Mouse (Mus musculus): ENCODE results near the gene Syn3. TPM values are rescaled to one million over a fixed set of nuclear protein-coding genes. Genes with fewer than 3 reads are reported as not detected.

Syn3 gene
- polyA plus RNA-seq, 1 experiment from 2014 or later, result 8.5 TPM

GRCm38 (mm10) chr10:86492089-86492907 lies 6.4 kb downstream of the Syn3 start:
- DNase-seq (ENCODE audit: low spot score) (peak; percentile 94), ATAC-seq (peak; percentile 94)
- H3K4me3 ChIP-seq (ENCODE audit: low read depth, low read length), result peak overlapping the region; percentile 26
- no peaks in the 10 kb centered on the region; the same call in 1 of the 2 replicates for H3K4me1 ChIP-seq (ENCODE audit: control insufficient read depth, insufficient read depth, low read length)
- H3K9me3 ChIP-seq (replicated peaks; ENCODE audit: control insufficient read depth, low read length), result no peaks in the 10 kb centered on the region
- no peaks in the 10 kb centered on the region for H3K36me3 ChIP-seq (ENCODE audit: control insufficient read depth, insufficient read depth, low read length)
- 44% methylated on average over 2 of the region's 2 CpGs for WGBS
- no peaks in the 10 kb centered on the region for H3K27me3 ChIP-seq (replicated peaks; ENCODE audit: control insufficient read depth, insufficient read depth, low read length)
- H3K4me2 ChIP-seq (ENCODE audit: low read length), result peak overlapping the region; percentile 49
- peak overlapping the region; percentile 76 for H3K27ac ChIP-seq (ENCODE audit: low read depth, low read length)
- H3K9ac ChIP-seq (ENCODE audit: low read length), result peak overlapping the region; percentile 62; the same call in 1 of the 2 replicates

GRCm38 (mm10) chr10:86491316-86492088 lies 7.2 kb downstream of the Syn3 start:
- Histone ChIP-seq H3K36me3 (ENCODE audit: control insufficient read depth, insufficient read depth, low read length) (no peaks in the 10 kb centered on the region), H3K27me3 (replicated peaks; ENCODE audit: control insufficient read depth, insufficient read depth, low read length) (no peaks in the 10 kb centered on the region), H3K27ac (ENCODE audit: low read depth, low read length) (peak overlapping the region; percentile 76), H3K4me1 (ENCODE audit: control insufficient read depth, insufficient read depth, low read length) (no peaks in the 10 kb centered on the region; the same call in 1 of the 2 replicates), H3K9me3 (replicated peaks; ENCODE audit: control insufficient read depth, low read length) (no peaks in the 10 kb centered on the region), H3K4me3 (ENCODE audit: low read depth, low read length) (peak overlapping the region; percentile 26), H3K9ac (ENCODE audit: low read length) (peak overlapping the region; percentile 62), H3K4me2 (ENCODE audit: low read length) (peak overlapping the region; percentile 49)
- DNase-seq (ENCODE audit: low spot score) (peak; percentile 71), ATAC-seq (peak; percentile 92)
- WGBS, result 1% methylated on average over 3 of the region's 3 CpGs

- Histone ChIP-seq H3K27me3 (replicated peaks; ENCODE audit: control insufficient read depth, insufficient read depth, low read length) (no peaks in the 10 kb centered on the region), H3K9me3 (replicated peaks; ENCODE audit: control insufficient read depth, low read length) (no peaks in the 10 kb centered on the region), H3K36me3 (ENCODE audit: control insufficient read depth, insufficient read depth, low read length) (no peaks in the 10 kb centered on the region), H3K27ac (ENCODE audit: low read depth, low read length) (no peak overlapping the region), H3K4me2 (ENCODE audit: low read length) (no peak overlapping the region), H3K4me1 (ENCODE audit: control insufficient read depth, insufficient read depth, low read length) (no peaks in the 10 kb centered on the region; the same call in 1 of the 2 replicates), H3K9ac (ENCODE audit: low read length) (no peak overlapping the region), H3K4me3 (ENCODE audit: low read depth, low read length) (no peak overlapping the region)
- DNase-seq (ENCODE audit: low spot score) (no peak), ATAC-seq (no peak)
- 89% methylated on average over 5 of the region's 5 CpGs for WGBS
These were observed 10.2 kb downstream of the Syn3 start for GRCm38 (mm10) chr10:86488544-86488943.

- H3K4me3 ChIP-seq (ENCODE audit: low read depth, low read length), result no peak overlapping the region
- no peaks in the 10 kb centered on the region for H3K9me3 ChIP-seq (replicated peaks; ENCODE audit: control insufficient read depth, low read length)
- WGBS, result 59% methylated on average over 4 of the region's 4 CpGs
- H3K4me1 ChIP-seq (ENCODE audit: control insufficient read depth, insufficient read depth, low read length), result no peaks in the 10 kb centered on the region; the same call in 1 of the 2 replicates
- ATAC-seq, result no peak
- no peak overlapping the region for H3K27ac ChIP-seq (ENCODE audit: low read depth, low read length)
- no peaks in the 10 kb centered on the region for H3K36me3 ChIP-seq (ENCODE audit: control insufficient read depth, insufficient read depth, low read length)
- no peaks in the 10 kb centered on the region for H3K27me3 ChIP-seq (replicated peaks; ENCODE audit: control insufficient read depth, insufficient read depth, low read length)
- H3K4me2 ChIP-seq (ENCODE audit: low read length), result no peak overlapping the region
- no peak for DNase-seq (ENCODE audit: low spot score)
- H3K9ac ChIP-seq (ENCODE audit: low read length), result no peak overlapping the region
These were observed 12.7 kb downstream of the Syn3 start for GRCm38 (mm10) chr10:86485971-86486370.

GRCm38 (mm10) chr10:86483968-86484367 lies 14.7 kb downstream of the Syn3 start:
- Histone ChIP-seq H3K4me2 (ENCODE audit: low read length) (no peak overlapping the region), H3K4me3 (ENCODE audit: low read depth, low read length) (no peak overlapping the region), H3K9me3 (replicated peaks; ENCODE audit: control insufficient read depth, low read length) (no peaks in the 10 kb centered on the region), H3K9ac (ENCODE audit: low read length) (no peak overlapping the region), H3K4me1 (ENCODE audit: control insufficient read depth, insufficient read depth, low read length) (no peaks in the 10 kb centered on the region), H3K27ac (ENCODE audit: low read depth, low read length) (no peak overlapping the region), H3K27me3 (replicated peaks; ENCODE audit: control insufficient read depth, insufficient read depth, low read length) (no peaks in the 10 kb centered on the region), H3K36me3 (ENCODE audit: control insufficient read depth, insufficient read depth, low read length) (no peaks in the 10 kb centered on the region)
- WGBS, result 19% methylated on average over 3 of the region's 3 CpGs
- ATAC-seq, result no peak
- no peak for DNase-seq (ENCODE audit: low spot score)

- no peaks in the 10 kb centered on the region for H3K4me1 ChIP-seq (ENCODE audit: control insufficient read depth, insufficient read depth, low read length)
- no peak for DNase-seq (ENCODE audit: low spot score)
- 53% methylated on average over 1 of the region's 1 CpGs for WGBS
- H3K27me3 ChIP-seq (replicated peaks; ENCODE audit: control insufficient read depth, insufficient read depth, low read length), result no peaks in the 10 kb centered on the region
- H3K27ac ChIP-seq (ENCODE audit: low read depth, low read length), result no peak overlapping the region
- no peak overlapping the region for H3K9ac ChIP-seq (ENCODE audit: low read length)
- H3K9me3 ChIP-seq (replicated peaks; ENCODE audit: control insufficient read depth, low read length), result no peaks in the 10 kb centered on the region
- no peak overlapping the region for H3K4me3 ChIP-seq (ENCODE audit: low read depth, low read length)
- ATAC-seq, result no peak
- no peak overlapping the region for H3K4me2 ChIP-seq (ENCODE audit: low read length)
- H3K36me3 ChIP-seq (ENCODE audit: control insufficient read depth, insufficient read depth, low read length), result no peaks in the 10 kb centered on the region
These were observed 16.2 kb downstream of the Syn3 start for GRCm38 (mm10) chr10:86482496-86482895.

- Histone ChIP-seq H3K9ac (ENCODE audit: low read length) (no peak overlapping the region), H3K9me3 (replicated peaks; ENCODE audit: control insufficient read depth, low read length) (no peaks in the 10 kb centered on the region), H3K36me3 (ENCODE audit: control insufficient read depth, insufficient read depth, low read length) (no peaks in the 10 kb centered on the region), H3K4me2 (ENCODE audit: low read length) (no peak overlapping the region), H3K4me3 (ENCODE audit: low read depth, low read length) (no peak overlapping the region), H3K4me1 (ENCODE audit: control insufficient read depth, insufficient read depth, low read length) (no peaks in the 10 kb centered on the region), H3K27me3 (replicated peaks; ENCODE audit: control insufficient read depth, insufficient read depth, low read length) (no peaks in the 10 kb centered on the region), H3K27ac (ENCODE audit: low read depth, low read length) (no peak overlapping the region)
- ATAC-seq (no peak), DNase-seq (ENCODE audit: low spot score) (no peak)
- 91% methylated on average over 6 of the region's 6 CpGs for WGBS
These were observed 18.0 kb downstream of the Syn3 start for GRCm38 (mm10) chr10:86480711-86481110.

GRCm38 (mm10) chr10:86479718-86480121 lies 19.0 kb downstream of the Syn3 start:
- peak; percentile 18; the same call in 1 of the 2 replicates for ATAC-seq
- H3K27me3 ChIP-seq (replicated peaks; ENCODE audit: control insufficient read depth, insufficient read depth, low read length), result no peaks in the 10 kb centered on the region

More at GRCm38 (mm10) chr10:86479718-86480121, 19.0 kb downstream of the Syn3 start:
- H3K9me3 ChIP-seq (replicated peaks; ENCODE audit: control insufficient read depth, low read length), result no peaks in the 10 kb centered on the region
- H3K4me1 ChIP-seq (ENCODE audit: control insufficient read depth, insufficient read depth, low read length), result no peaks in the 10 kb centered on the region
- no peak overlapping the region for H3K4me3 ChIP-seq (ENCODE audit: low read depth, low read length)
- H3K27ac ChIP-seq (ENCODE audit: low read depth, low read length), result no peak overlapping the region
- H3K36me3 ChIP-seq (ENCODE audit: control insufficient read depth, insufficient read depth, low read length), result no peaks in the 10 kb centered on the region
- H3K9ac ChIP-seq (ENCODE audit: low read length), result no peak overlapping the region
- WGBS, result 53% methylated on average over 4 of the region's 4 CpGs
- no peak overlapping the region for H3K4me2 ChIP-seq (ENCODE audit: low read length)
- peak; percentile 19 for DNase-seq (ENCODE audit: low spot score)

Data from forebrain, embryonic 14.5 days (tissue).